Mouse (Mus musculus) layer of hippocampus, adult 9-11 months (tissue): ENCODE results near the gene Olfr10.
"Not testable (repeated sequence)": the region's sequence is repeated elsewhere in the genome, so short reads cannot be mapped to it uniquely, and the experiment has no call there.

ENCODE experiments used
- DNase-seq: peaks from one replicate; pipeline ENCODE4 v3.0.0; 2022

Olfr10 gene

DNA sequence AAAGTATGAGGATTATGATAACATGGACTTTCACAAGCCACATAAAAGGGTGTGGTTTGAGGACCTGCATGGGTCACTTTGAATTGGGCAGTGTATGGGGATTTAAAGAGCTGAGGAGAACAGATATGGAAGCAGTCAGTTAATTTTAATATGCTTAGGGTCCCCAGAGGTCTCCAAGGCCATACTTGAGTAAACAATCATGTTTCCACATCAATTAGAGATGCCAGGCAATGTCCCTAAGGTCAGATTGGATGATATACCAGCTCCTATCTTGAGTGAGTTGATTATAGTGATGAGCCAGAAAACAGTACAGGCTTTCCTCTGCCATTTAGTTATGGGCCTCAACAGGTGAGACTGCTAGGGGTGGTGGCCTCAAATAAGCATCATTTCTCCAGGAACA, at the start of gene Olfr10:
Gene Olfr10, plus strand, starts transcription at position 301 of the 400 bp plus-strand sequence.
- no peak for DNase-seq

DNA sequence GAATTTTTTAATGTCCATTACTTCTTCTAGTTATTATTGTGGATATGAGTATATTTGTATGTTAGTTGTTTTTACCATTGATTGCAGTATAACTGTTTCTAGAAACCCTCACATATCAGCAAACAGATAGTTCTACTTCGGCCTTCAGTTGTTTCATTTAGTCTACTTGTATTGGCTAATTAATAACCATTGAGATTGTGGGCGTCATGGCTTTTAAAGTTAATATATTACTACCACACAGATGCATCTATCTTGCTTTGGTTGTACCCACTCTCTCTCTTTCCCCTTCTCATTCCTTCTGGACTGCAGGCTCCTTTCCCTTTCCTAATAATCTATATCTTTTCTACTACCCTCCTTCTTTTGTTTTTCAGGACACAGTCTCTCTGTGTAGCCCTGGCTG, 45.2 kb upstream of the Olfr10 start:
- no peak for DNase-seq

DNA sequence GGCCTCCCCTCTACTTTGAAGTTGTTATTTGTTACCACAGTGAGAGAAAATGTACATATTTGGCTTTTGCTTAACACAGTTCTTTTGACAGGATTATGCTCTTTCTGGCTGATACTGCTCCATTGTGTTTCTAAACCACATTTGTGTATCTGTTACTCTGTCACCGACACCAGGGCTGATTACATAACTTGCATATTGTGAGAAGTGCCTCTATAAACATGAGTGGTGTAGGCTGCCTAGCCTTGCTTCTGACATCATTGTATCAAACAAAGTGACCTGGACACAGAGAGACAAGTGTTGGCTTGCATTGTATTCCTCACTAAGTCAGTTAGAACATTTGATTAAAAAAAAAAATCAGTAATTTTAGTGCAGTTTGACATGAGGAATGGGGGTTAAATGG, 44.7 kb upstream of the Olfr10 start:
- DNase-seq: no peak

DNA sequence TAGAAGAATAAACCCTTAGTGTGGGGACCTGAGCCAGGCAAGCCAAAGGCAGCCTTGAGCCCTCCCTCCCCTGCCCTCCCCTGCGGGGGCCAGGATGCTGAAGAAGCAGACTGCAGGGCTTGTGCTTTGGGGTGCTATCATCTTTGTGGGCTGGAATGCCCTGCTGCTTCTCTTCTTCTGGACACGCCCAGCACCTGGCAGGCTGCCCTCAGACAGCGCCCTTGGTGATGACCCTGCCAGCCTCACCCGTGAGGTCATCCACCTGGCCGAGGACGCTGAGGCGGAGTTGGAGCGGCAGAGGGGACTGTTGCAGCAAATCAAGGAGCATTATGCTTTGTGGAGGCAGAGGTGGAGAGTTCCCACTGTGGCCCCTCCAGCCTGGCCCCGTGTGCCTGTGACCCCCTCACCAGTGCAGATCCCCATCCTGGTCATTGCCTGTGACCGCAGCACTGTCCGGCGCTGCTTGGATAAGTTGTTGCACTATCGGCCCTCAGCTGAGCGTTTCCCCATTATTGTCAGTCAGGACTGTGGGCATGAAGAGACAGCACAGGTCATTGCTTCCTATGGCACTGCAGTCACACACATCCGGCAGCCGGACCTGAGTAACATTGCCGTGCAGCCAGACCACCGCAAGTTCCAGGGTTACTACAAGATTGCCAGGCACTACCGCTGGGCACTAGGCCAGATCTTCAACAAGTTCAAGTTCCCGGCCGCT, 43.8 kb upstream of the Olfr10 start:
- DNase-seq: no peak

DNA sequence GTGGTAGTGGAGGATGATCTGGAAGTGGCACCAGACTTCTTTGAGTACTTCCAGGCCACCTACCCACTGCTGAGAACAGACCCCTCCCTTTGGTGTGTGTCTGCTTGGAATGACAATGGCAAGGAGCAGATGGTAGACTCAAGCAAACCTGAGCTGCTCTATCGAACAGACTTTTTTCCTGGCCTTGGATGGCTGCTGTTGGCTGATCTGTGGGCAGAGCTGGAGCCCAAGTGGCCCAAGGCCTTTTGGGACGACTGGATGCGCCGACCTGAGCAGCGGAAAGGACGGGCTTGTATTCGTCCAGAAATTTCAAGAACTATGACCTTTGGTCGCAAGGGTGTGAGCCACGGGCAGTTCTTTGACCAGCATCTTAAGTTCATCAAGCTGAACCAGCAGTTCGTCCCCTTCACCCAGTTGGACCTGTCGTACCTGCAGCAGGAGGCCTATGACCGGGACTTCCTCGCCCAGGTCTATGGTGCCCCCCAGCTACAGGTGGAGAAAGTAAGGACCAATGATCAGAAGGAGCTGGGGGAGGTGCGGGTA, 43.2 kb upstream of the Olfr10 start:
- no peak for DNase-seq

DNA sequence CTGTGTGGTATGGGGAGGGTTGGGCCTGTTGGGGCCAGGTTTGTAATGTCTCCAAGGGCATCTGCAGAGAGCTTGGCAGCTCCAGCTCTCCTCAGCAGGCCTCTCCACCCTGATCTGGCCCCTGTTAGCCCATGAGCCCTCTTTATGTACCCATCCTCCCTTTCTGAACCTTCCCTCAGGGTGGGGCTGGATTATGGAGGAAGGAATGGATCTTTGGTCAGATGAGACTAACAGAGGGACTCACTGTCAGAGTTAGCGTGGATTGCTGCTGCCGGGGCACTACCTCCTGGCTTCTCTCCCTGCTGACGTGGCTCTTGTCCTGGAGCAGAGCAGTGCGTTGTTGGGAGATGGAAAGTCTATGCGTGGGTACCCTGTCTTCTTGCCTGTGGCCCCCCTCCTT, 42.3 kb upstream of the Olfr10 start:
- no peak for DNase-seq

DNA sequence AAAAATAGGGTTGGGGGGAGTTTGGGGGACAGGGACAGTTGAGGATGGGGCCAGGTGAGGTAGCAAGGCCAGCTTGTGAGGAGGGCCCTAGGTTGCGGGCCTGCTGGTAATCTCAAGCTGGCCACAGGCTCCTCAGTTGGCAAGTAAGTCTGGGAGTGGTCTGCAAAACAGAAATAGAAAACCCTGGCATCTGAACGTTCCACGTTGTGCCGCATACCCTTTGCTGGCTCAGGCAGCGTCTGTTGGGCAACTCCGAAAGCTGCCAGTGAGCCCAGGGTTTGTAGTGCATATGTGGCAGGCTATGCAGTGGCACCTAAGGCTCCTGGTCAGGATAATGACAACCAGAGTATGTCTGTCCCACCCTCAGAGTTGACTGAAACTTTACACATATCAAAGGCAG, 41.4 kb upstream of the Olfr10 start:
- DNase-seq: no peak

DNA sequence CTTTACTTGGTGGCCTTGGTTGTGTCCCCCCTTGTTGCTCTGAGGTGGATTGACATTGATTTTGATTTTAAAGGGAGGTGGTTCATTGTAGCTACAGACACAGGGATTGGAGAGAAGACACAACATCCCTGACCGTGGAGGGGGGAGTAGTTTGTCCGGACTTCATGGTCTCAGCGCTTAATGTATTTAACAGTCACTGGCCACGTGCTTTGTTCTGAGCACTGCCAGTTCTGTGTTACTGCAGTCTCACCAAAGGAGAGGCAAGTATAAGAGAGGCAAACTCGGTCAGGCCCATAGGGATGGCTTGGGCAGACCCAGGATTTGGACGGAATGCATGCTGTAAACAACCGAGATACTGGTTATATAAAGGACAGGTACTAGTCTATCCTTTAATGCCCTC, 40.5 kb upstream of the Olfr10 start:
- DNase-seq: no peak

DNA sequence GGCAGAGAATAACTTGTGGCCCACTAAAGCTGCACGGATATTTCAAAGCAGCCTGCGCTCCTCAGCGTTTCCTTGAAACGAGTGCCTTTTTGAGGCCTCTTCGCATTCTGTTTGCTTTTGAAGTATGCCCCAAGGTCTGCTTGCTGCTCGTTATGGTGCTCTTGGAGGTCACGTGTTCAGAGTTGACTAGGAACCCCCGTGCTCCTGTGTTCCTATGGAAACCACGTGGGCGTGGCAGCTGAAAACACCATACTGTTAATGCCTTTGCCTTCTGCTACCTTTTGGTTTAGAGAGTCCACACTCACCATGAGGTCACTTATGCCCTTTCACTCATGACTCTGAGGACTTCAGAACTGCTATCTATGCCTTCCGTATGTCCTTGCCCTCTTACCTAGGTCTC, 39.9 kb upstream of the Olfr10 start:
- no peak for DNase-seq

DNA sequence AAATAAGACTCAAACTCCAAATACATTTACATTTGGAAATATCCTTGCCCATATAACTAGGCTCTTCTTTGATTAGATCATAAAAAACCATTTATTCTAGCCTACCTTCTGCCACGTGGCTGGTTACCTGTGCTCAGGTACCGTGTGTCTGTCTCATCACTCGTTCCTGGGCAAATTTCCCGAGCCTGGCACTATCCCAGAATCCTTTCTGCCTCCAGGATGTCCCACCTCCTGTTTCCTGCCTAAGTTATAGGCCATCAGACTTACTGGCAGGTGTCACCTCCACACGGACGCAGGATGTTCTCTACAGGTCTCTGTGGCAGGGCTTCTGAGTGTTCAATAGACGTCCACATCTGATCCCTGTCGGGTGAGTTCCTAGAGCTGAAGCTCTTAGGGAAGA, 39.4 kb upstream of the Olfr10 start:
- no peak for DNase-seq

DNA sequence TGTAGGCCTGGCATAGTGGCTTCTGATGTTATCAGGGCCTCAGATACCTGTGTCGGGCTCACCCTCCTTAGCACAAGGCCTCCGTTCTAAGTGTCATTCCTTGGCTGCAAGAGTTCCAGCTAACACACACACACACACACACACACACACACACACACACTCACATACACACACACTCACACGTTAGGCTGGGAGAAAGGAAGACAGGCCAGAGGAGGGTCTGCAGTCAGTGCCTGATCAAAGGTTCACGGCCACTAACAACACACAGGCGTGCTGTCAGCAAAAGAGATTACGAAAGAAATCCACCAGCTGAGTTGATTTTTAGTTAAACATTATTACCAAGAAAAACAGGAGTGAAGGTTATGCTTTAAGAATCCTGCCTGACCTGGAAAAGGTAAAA, 37.9 kb upstream of the Olfr10 start:
- DNase-seq: no peak

DNA sequence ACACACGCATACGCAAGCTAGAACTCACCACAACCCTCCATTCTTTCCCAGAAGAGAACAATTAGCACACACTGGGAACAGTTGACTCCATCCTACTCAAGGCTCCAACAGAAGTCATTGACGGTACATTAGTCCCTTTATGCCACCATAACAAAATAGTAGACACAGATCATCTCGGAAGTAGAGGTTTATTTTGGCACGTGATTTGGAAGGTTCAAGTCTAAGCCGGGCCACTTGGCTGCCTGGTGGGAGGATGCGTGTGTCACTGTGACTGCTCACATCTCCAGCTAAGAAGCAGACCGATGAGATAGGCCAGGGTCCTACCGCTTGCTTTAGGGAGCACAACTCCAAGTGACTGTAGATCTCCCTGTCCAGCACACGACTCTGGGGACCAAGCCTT, 37.2 kb upstream of the Olfr10 start:
- no peak for DNase-seq

DNA sequence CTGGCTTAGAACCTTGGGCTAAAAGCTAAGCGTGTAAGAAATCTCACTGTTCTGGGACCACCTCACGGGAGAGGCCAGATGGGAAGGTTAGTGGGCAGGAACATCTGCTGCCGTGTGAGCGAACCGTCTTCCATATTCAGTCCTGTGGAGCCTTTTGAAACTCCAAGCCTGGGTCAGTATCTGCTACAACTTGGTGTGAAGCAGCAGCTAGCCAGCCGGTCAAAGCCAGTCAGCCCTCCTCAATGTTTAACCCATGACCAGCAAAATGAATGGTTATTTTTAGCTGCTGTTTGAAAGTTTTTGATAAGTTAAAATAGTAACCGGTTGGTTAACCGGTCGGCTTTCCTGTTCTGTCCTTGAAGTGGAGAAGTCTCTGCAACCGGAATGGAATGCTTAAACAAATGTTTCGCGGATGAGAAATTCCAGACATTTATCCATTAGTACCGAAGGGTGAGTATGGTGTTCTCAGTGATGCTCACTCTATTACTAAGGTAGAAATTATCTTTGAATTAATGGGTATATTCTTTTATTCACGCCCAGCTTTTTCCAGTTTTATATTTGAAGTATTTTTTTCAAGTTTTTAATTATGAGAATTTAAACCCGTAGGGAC, 36.5 kb upstream of the Olfr10 start:
- DNase-seq: no peak

DNA sequence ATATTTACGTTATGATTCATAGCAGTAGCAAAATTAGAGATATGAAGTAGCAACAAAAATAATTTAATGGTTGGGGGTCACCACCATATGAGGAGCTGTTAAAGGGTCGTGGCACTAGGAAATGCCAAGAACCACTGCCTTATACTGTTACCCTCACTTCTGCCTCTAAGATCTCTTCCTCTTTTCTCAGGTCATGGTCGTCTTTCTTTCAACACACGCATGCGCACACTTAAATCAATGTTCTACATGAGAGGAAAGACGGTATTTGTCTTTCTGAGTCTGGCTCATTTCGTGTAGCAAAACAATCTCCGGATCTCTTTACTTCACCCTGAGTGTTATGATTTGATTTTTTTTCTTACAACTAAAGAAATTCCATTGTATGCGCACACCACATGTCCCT, 34.8 kb upstream of the Olfr10 start:
- no peak for DNase-seq

DNA sequence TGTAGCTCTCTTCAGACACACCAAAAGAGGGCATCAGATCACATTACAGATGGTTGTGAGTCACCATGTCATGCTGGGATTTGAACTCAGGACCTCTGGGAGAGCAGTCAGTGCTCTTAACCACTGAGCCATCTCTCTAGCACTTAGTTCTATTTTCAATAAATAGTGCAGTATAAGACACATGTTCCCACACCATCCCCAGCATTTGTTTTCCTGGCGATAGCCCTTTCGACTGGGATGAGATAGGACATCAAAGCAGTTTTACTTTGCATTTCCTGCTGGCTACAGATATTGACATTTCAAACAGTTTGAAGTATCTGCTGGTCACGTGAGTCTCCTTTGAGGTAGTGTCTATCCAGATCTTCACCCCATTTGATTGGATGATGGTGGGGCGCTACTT, 34.2 kb upstream of the Olfr10 start:
- DNase-seq: no peak

DNA sequence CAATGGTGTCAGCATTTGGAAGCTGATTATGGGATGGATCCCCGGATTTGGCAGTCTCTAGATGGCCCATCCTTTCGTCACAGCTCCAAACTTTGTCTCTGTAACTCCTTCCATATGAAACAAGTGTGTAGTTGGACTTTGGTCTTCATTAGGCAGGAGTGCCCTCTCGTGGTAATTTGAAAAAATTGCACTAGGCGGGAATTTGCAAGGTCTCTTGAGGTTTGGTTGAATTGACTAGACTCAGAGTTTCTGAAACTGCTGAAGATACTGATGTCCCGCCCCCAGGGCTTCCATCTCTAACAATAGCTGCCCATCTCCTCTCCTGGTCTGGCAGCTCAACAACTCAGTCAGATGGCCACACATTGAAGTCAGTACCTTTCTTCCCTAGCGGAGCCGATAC, 33.2 kb upstream of the Olfr10 start:
- DNase-seq: no peak

DNA sequence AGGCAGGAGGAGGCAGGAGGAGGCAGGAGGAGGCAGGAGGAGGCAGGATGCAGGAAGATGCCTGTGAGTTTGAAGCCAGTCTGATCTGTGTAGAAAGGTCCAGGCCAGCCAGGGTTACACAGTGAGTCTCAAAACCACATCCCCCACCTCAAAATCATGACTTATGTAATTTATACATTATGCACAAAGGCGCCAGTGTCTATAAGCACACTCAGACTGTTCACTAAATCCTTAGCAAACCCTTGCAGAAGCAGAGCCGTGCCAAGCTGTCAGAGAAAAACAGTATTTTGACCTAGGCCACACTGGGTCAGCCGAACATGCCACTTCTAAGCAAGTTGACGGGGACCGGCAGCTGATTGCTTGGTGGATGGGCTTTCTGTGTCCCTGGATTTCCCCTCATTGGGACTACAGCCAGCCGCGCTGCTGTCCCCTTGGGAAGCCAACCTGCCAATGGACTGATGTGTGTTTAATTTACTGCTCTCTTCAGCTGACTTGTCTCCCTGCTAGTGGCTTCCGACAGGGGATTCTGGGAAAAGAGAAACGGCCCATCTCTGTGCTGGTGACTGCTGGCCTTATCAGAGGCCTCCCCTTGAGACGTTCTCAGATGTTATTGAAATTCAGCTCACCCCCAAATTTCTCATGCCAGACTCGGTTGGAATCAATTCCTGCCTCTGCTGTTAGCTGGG, 30.6 kb upstream of the Olfr10 start:
- no peak for DNase-seq

DNA sequence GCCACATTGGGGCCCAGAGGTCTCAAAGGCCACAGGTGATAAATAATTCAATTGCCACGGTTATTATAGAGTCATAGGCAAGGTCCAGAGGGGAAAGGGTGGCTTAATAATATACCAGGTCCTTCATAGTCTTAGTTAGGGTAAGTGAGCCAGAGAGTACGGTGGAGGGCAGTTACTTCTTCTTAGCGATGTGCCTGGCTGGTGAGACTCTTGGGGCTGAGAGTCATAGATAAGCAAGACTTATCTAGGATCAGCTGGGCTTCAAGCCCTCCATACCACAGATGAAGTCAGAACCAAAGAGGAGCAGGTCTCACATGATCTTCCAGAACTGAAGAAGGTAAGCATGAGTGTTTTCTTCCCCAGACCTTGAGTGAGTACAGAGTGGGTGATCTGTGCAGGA, 26.3 kb upstream of the Olfr10 start, which contains the start of gene Olfr1393:
Gene Olfr1393, plus strand, starts transcription at position 83 of the 400 bp plus-strand sequence.
- DNase-seq: no peak

DNA sequence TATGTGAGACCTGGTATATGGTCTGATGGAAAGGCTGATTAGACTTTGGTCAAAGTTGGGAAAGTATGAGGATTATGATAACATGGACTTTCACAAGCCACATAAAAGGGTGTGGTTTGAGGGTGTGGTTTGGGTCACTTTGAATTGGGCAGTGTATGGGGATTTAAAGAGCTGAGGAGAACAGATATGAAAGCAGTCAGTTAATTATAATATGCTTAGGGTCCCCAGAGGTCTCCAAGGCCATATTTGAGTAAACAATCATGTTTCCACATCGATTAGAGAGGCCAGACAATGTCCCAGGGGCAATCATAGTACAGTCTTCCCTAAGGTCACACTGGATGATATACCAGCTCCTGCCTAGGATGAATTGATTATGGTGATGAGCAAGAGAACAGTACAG, 19.6 kb upstream of the Olfr10 start, which contains the start of gene Olfr1392:
Gene Olfr1392, plus strand, starts transcription at position 301 of the 400 bp plus-strand sequence.
- DNase-seq: not testable (repeated sequence)

DNA sequence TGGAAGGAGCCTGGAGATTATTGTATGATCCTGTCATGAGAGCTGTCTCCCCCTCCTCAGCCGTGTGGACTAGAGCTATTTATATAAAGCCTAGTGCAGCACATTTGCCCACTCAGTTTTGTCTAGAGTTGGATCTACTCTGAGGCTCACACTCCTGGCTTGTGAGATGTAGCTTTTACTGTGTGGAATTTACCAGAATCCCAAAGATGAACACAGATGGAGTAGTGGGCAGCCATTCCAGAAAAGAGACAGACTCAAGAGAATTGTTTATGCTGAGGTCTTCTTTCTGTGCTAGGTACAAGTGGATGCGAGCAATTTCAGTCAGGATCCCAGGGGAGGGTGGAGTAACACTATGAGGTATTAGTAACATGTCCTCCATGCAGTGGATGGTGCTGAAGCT, 17.3 kb upstream of the Olfr10 start:
- DNase-seq: no peak

DNA sequence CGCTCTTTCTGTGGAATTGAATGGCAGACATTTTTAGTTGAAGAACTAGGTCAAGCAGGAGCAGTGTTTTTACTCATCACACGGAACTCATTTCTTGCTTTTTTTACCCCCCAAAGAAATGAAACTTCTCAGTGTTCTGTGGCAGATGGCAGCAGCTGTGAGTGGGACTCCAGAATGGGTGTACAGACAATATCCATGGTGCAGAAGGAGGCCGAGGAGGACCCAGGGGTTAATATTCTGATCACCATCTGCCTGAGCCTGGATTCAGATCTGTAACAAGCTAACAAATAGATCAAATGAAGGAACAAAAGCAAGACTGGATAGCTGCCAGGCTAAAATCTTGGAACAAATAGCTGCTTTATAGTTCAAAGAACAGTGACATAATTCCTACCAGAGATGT, 11.8 kb upstream of the Olfr10 start:
- DNase-seq: peak; percentile 58

DNA sequence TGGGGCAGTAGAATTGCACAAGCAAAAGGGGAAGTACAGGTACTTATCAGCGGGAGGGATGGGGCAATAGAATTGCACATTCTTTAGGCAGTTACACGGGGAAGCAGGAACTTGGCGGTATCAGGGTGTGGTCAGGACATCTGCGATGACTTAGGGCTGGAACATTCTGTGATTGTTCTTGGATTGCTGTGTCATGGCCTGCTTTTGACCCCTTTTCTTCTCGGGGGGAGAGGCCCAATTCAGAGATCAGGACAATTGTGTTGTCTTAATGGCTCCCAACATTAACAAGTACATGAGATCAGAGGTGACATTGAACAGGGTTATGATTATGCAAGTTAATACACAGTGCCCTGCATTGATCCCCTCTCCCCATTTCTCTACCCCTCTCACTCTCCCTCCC, 4.0 kb downstream of the Olfr10 start:
- not testable (repeated sequence) for DNase-seq

DNA sequence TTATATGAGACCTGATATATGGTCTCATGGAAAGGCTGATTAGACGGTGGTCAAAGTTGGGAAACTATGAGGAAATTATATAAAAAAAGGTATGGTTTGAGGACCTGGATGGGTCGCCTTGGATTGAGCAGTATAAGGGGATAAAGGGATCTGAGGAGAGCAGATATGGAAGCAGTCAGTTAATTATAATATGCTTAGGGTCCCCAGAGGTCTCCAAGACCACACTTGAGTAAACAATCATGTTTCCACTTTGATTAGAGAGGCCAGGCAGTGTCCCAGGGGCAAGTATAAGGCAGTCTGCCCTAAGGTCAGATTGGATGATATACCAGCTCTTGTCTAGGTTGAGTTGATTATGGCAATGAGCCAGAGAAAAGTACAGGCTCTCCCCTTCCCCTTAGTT, 17.9 kb downstream of the Olfr10 start, which contains the start of gene Olfr1391:
Gene Olfr1391, plus strand, starts transcription at position 301 of the 400 bp plus-strand sequence.
- DNase-seq: no peak

DNA sequence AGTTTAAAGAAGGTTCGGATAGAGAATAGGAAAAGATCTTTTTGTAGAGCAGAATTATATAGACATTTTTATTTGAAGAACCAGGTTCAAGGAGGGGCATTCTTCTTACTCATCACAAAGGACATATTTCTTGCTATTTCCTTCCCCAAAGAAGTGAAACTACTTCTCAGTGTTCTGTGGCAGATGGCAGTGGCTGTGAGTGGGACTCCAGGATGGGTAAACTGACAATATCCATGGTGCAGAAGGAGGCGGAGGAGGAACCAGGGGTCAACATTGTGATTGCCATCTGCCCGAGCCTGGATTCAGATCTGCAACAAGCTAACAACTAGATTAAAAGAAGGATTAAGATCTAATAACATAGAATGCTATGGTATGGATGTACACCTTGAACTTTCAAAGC, 22.2 kb downstream of the Olfr10 start:
- peak; percentile 9 for DNase-seq
